Mouse (Mus musculus) gastrocnemius, adult 8-10 months (tissue): ENCODE results near the gene Slc35f6. TPM values are rescaled to one million over a fixed set of nuclear protein-coding genes. Genes with fewer than 3 reads are reported as not detected.
"Not testable (repeated sequence)": the region's sequence is repeated elsewhere in the genome, so short reads cannot be mapped to it uniquely, and the experiment has no call there.

Experiments used
- DNase-seq, 2 experiments: peaks; one replicate each; pipeline ENCODE4 v3.0.0; 2022; ENCODE audit warnings: low spot score in 2 of 2
- microRNA-seq: library from miRNA; unstranded; fragments of <30 nt; microRNA quantifications from one replicate; pipeline ENCODE4 v1.2.0, GENCODE M21; 2022
- total RNA-seq, 4 experiments: library from RNA; stranded (reverse); gene quantifications; 2 replicates each; pipeline ENCODE4 v1.2.4; 2022

Gene Slc35f6
- total RNA-seq, 4 experiments from 2014 or later = 10.2 to 14.4 (median 12.4) TPM

- no peak for DNase-seq
Observed at GRCm38 (mm10) chr5:30700361-30701000, 52.7 kb downstream of the Slc35f6 start.

DNA sequence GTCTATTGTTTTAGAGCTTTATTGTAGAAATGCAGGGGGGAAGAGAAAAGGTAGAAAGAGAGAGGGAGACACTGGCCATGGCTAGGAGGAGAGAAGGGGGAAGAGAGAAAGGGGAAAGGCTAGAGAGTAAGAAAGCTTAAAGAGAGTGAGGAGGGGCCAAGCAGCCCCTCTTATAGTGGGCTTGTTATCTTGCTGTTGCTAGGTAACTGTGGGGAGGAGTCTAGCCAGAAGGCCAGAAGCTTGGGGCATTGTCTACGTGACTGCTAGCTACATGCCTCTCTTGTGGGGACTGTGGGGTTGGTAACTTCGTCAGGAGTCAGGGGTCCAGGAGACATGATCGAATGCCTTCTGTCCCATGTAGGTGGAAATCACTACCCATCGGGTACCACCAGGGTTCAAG lies 53.6 kb downstream of the Slc35f6 start:
- not testable (repeated sequence) for DNase-seq

DNA sequence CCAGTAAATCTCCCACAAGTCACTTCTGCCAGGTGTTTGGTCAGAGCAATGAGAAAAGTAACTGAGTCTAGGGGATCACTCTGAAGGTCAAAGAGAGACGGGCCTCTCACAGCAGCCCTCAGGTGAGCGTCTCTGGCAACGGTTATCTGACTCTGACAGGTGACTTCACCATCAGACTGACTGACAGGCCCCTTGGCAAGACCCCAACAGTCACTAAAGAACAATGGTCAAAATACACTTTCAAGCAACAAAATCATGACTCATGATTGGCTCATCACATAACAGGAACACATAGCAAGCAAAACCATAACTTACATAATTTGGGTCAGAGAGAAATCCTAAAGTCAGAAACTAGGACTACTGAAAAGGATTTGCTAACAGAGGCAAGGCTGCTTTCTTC lies 54.1 kb downstream of the Slc35f6 start:
- DNase-seq = no peak

Small RNA genes within 50 kb of the gene (microRNA-seq; reads per million reads assigned to microRNA genes)
- gene Mir5625 = not detected

Other genes starting within 250 kb of the Slc35f6 start
- under 1 TPM in 3 of 4 experiments, not detected in 1; 0.02 to 0.05 (median 0.04) TPM for gene Otof, start 186.0 kb upstream of the Slc35f6 start, total RNA-seq
- not detected for gene 1700001C02Rik, start 181.9 kb upstream of the Slc35f6 start, total RNA-seq
- not detected for gene Cib4, start 102.1 kb upstream of the Slc35f6 start, total RNA-seq
- gene Kcnk3, start 59.8 kb upstream of the Slc35f6 start, total RNA-seq = 1 to 10 TPM in 1 of 4 experiments, under 1 TPM in 3; 0.17 to 1.2 (median 0.39) TPM
- gene Cenpa, start 18.8 kb downstream of the Slc35f6 start, total RNA-seq = 1 to 10 TPM; 1.5 to 2.2 (median 1.6) TPM
- 1 to 10 TPM in 3 of 4 experiments, under 1 TPM in 1; 0.97 to 1.6 (median 1.4) TPM for gene Dpysl5, start 63.6 kb downstream of the Slc35f6 start, total RNA-seq
- gene Mapre3, start 166.7 kb downstream of the Slc35f6 start, total RNA-seq = 100 to 1,000 TPM in 1 of 4 experiments, 10 to 100 TPM in 3; 88.7 to 101 (median 92.6) TPM
- 10 to 100 TPM; 26.5 to 32.4 (median 29.7) TPM for gene Tmem214, start 220.1 kb downstream of the Slc35f6 start, total RNA-seq
- 1 to 10 TPM; 2.7 to 5.6 (median 3.2) TPM for gene Agbl5, start 240.8 kb downstream of the Slc35f6 start, total RNA-seq